Mouse (Mus musculus) megakaryocyte, embryonic 14.5 days (primary cell): ENCODE measurements around the gene Mrm3. TPM values are rescaled to one million over a fixed set of nuclear protein-coding genes. Genes with fewer than 3 reads are reported as not detected.
A peak's percentile ranks its signal among the peaks of the same experiment; 100 is the strongest.

Experiments
- H3K27me3 ChIP-seq: replicated peaks from 2 replicates; pipeline ENCODE3; 2012; ENCODE audit warnings: inconsistent platforms
- H3K36me3 ChIP-seq: replicated peaks from 2 replicates; pipeline ENCODE3; 2012; ENCODE audit warnings: low read length, inconsistent platforms, mixed read lengths
- H3K4me1 ChIP-seq: 2 replicates; pipeline ENCODE4 v1.6.1; 2012; ENCODE audit warnings: inconsistent platforms
- H3K4me3 ChIP-seq: replicated peaks from 2 replicates; pipeline ENCODE3; 2012; ENCODE audit warnings: moderate library complexity, mild to moderate bottlenecking, inconsistent platforms
- H3K9me3 ChIP-seq: 2 replicates; pipeline ENCODE4 v1.6.1; 2012; ENCODE audit warnings: inconsistent platforms
- FLI1 ChIP-seq: IDR thresholded peaks from 2 replicates; pipeline ENCODE4 v1.6.1; 2012; ENCODE audit warnings: low read length, inconsistent platforms, mixed read lengths
- GATA1 ChIP-seq: IDR thresholded peaks from 3 replicates; pipeline ENCODE4 v1.6.1; 2012; ENCODE audit warnings: mixed read lengths, low read length, inconsistent platforms, borderline replicate concordance
- polyA plus RNA-seq: library from polyadenylated mRNA; stranded (reverse); fragments of >175 nt; gene quantifications from 2 replicates; pipeline ENCODE4 v1.2.3, GENCODE M21; 2012; ENCODE audit warnings: low replicate concordance; ENCODE audit not compliant: insufficient read depth

Mrm3 gene
- polyA plus RNA-seq, 1 experiment, result 5.5 TPM

GRCm38 (mm10) chr11:76215011-76215410, 28.5 kb upstream of the Mrm3 start:
- Histone ChIP-seq H3K9me3 (no peaks in the 10 kb centered on the region), H3K27me3 (no peaks in the 10 kb centered on the region), H3K4me1 (peaks cover 55% of the 10 kb centered on the region), H3K4me3 (peak overlapping the region; percentile 7), H3K36me3 (peaks cover 48% of the 10 kb centered on the region)
- no peak for TF ChIP-seq FLI1
- no peak for TF ChIP-seq GATA1

- Histone ChIP-seq H3K4me1 (peaks cover 55% of the 10 kb centered on the region), H3K9me3 (no peaks in the 10 kb centered on the region), H3K4me3 (peak overlapping the region; percentile 93), H3K27me3 (no peaks in the 10 kb centered on the region), H3K36me3 (peaks cover 50% of the 10 kb centered on the region)
- TF ChIP-seq GATA1, result no peak
- TF ChIP-seq FLI1, result no peak
Observed at GRCm38 (mm10) chr11:76216049-76216540, 27.4 kb upstream of the Mrm3 start.

- peaks cover 56% of the 10 kb centered on the region for H3K36me3 ChIP-seq
- TF ChIP-seq GATA1 (no peak), FLI1 (no peak)
- no peaks in the 10 kb centered on the region for H3K27me3 ChIP-seq
- peak overlapping the region; percentile 93 for H3K4me3 ChIP-seq
- H3K9me3 ChIP-seq, result no peaks in the 10 kb centered on the region
- peaks cover 55% of the 10 kb centered on the region for H3K4me1 ChIP-seq
Observed at GRCm38 (mm10) chr11:76216681-76217389, 26.7 kb upstream of the Mrm3 start.

- H3K4me3 ChIP-seq, result peak within 1 kb of the TSS; percentile 93
- peaks cover 55% of the 10 kb centered on the region for H3K36me3 ChIP-seq
Observed at GRCm38 (mm10) chr11:76217390-76217800, 26.1 kb upstream of the Mrm3 start, which contains the start of the genes Dbil5 and Gemin4. Gene Dbil5 (plus strand): TSS chr11:76217608. Gene Gemin4 (minus strand): TSS chr11:76217664.

GRCm38 (mm10) chr11:76224631-76225030, 18.9 kb upstream of the Mrm3 start:
- peaks cover 4% of the 10 kb centered on the region; the same call in 1 of the 2 replicates for H3K4me1 ChIP-seq
- TF ChIP-seq FLI1 (no peak), GATA1 (no peak)
- H3K27me3 ChIP-seq, result no peaks in the 10 kb centered on the region
- peaks cover 65% of the 10 kb centered on the region for H3K36me3 ChIP-seq
- no peaks in the 10 kb centered on the region for H3K9me3 ChIP-seq
- no peak overlapping the region for H3K4me3 ChIP-seq

More at GRCm38 (mm10) chr11:76217390-76217800, 26.1 kb upstream of the Mrm3 start, which contains the start of the genes Dbil5 and Gemin4:
- H3K4me1 ChIP-seq, result peaks cover 55% of the 10 kb centered on the region
- TF ChIP-seq FLI1 (no peak), GATA1 (no peak)
- no peaks in the 10 kb centered on the region for H3K9me3 ChIP-seq
- no peaks in the 10 kb centered on the region for H3K27me3 ChIP-seq

- Histone ChIP-seq H3K4me3 (no peak overlapping the region), H3K9me3 (no peaks in the 10 kb centered on the region), H3K27me3 (no peaks in the 10 kb centered on the region), H3K4me1 (peaks cover 4% of the 10 kb centered on the region; the same call in 1 of the 2 replicates), H3K36me3 (peaks cover 65% of the 10 kb centered on the region)
- TF ChIP-seq GATA1 (no peak), FLI1 (no peak)
Observed at GRCm38 (mm10) chr11:76225051-76225450, 18.5 kb upstream of the Mrm3 start.

GRCm38 (mm10) chr11:76236136-76236535, 7.4 kb upstream of the Mrm3 start:
- no peak overlapping the region for H3K4me3 ChIP-seq
- no peaks in the 10 kb centered on the region for H3K9me3 ChIP-seq
- H3K27me3 ChIP-seq, result no peaks in the 10 kb centered on the region
- TF ChIP-seq GATA1 (no peak), FLI1 (no peak)
- peaks cover 94% of the 10 kb centered on the region for H3K36me3 ChIP-seq
- H3K4me1 ChIP-seq, result no peaks in the 10 kb centered on the region

- Histone ChIP-seq H3K9me3 (no peaks in the 10 kb centered on the region), H3K27me3 (no peaks in the 10 kb centered on the region), H3K36me3 (peaks cover 57% of the 10 kb centered on the region), H3K4me1 (peaks cover 15% of the 10 kb centered on the region), H3K4me3 (no peak overlapping the region)
- TF ChIP-seq FLI1 (no peak), GATA1 (no peak)
Observed at GRCm38 (mm10) chr11:76239750-76240149, 3.8 kb upstream of the Mrm3 start.

GRCm38 (mm10) chr11:76243811-76244546, 464 bp downstream of the Mrm3 start:
- peaks cover 40% of the 10 kb centered on the region for H3K36me3 ChIP-seq
- peaks cover 26% of the 10 kb centered on the region for H3K4me1 ChIP-seq
- no peaks in the 10 kb centered on the region for H3K27me3 ChIP-seq

GRCm38 (mm10) chr11:76246439-76246838, 2.9 kb downstream of the Mrm3 start:
- Histone ChIP-seq H3K4me3 (no peak overlapping the region), H3K27me3 (no peaks in the 10 kb centered on the region), H3K4me1 (peaks cover 26% of the 10 kb centered on the region), H3K36me3 (peaks cover 43% of the 10 kb centered on the region), H3K9me3 (no peaks in the 10 kb centered on the region)
- TF ChIP-seq GATA1 (no peak), FLI1 (no peak)

More at GRCm38 (mm10) chr11:76243811-76244546, 464 bp downstream of the Mrm3 start:
- Histone ChIP-seq H3K4me3 (peak overlapping the region; percentile 99), H3K9me3 (no peaks in the 10 kb centered on the region)
- TF ChIP-seq FLI1 (no peak), GATA1 (no peak)
